Mouse (Mus musculus) liver, embryonic 16.5 days (tissue): ENCODE measurements around the gene Olfr324. TPM values are rescaled to one million over a fixed set of nuclear protein-coding genes. Genes with fewer than 3 reads are reported as not detected.

Experiments used
- ATAC-seq: fragments of 200-750 bp; cut with Nextera tagmentation; 2 replicates; pipeline ENCODE4 v1.8.0; 2017; ENCODE audit warnings: low read depth, mild to moderate bottlenecking, moderate number of reproducible peaks, moderate library complexity
- H3K27ac ChIP-seq: fragments of 300-500 bp; sonication (generic); 2 replicates; pipeline ENCODE4 v1.5.1; 2014; ENCODE audit warnings: mild to moderate bottlenecking, low read length
- H3K27me3 ChIP-seq: fragments of 300-500 bp; sonication (generic); 2 replicates; pipeline ENCODE4 v1.6.1; 2014; ENCODE audit warnings: low read depth, low read length, mixed read lengths; ENCODE audit not compliant: control insufficient read depth, insufficient read depth
- H3K36me3 ChIP-seq: fragments of 300-500 bp; sonication (generic); 2 replicates; pipeline ENCODE4 v1.6.1; 2014; ENCODE audit warnings: mild to moderate bottlenecking; ENCODE audit not compliant: control insufficient read depth, insufficient read depth
- H3K4me1 ChIP-seq: fragments of 300-500 bp; sonication (generic); 2 replicates; pipeline ENCODE4 v1.6.1; 2014; ENCODE audit warnings: low read depth, low read length, mixed read lengths; ENCODE audit not compliant: control insufficient read depth
- H3K4me2 ChIP-seq: fragments of 300-500 bp; sonication (generic); 2 replicates; pipeline ENCODE4 v1.6.1; 2014; ENCODE audit warnings: low read depth, low read length, mixed read lengths
- H3K4me3 ChIP-seq: fragments of 300-500 bp; sonication (generic); 2 replicates; pipeline ENCODE4 v1.5.1; 2014; ENCODE audit warnings: low read depth, mild to moderate bottlenecking, low read length
- H3K9ac ChIP-seq: fragments of 300-500 bp; sonication (generic); 2 replicates; pipeline ENCODE4 v1.6.1; 2014; ENCODE audit warnings: low read depth, low read length
- H3K9me3 ChIP-seq: fragments of 300-500 bp; sonication (generic); replicated peaks from 2 replicates; pipeline ENCODE4 v1.6.1; 2016; ENCODE audit warnings: low read length; ENCODE audit not compliant: control insufficient read depth
- WGBS: fragments of 180-500 bp; shearing (Covaris S2); extraction: QIAGEN DNeasy Blood & Tissue Kit; methylation state at CpG from one replicate; pipeline ENCODE4 v1.1.7; 2014; ENCODE audit not compliant: insufficient replicate concordance; 5-methylcytosine and 5-hydroxymethylcytosine counted together
- polyA plus RNA-seq: library from polyadenylated mRNA; unstranded; fragments of >200 nt; fragmentation: Nextera tagmentation; extraction: Ambion mirVana; gene quantifications from 2 replicates; pipeline ENCODE4 v1.2.1, GENCODE M21; 2015

Olfr324 gene
- polyA plus RNA-seq, 1 experiment from 2014 or later: not detected

DNA sequence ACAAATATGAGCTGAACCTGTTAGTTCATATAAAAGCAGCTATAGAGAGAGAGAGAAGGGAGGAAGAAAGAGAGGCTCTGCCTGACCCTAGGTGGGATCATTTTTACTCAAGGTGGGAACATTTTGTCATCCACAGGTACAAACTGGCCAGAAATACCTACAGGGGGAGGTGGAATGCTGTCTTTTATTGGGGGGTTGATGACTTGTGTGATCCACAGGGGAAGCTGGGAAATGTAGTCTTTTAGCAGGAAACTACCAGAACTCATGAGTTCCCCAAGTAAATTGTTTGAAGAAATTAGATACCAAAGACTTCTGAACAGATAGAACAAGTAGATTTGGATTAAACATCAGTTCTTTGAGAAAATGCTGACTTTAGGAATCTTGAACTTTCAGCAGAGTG is 7.1 kb downstream of the Olfr324 start:
- H3K27ac ChIP-seq: no peak overlapping the region
- H3K9ac ChIP-seq: no peak overlapping the region
- H3K4me1 ChIP-seq: no peaks in the 10 kb centered on the region
- no peak overlapping the region for H3K4me3 ChIP-seq
- no peaks in the 10 kb centered on the region for H3K36me3 ChIP-seq
- H3K9me3 ChIP-seq: no peaks in the 10 kb centered on the region
- H3K4me2 ChIP-seq: no peak overlapping the region
- no peak for ATAC-seq
- H3K27me3 ChIP-seq: no peaks in the 10 kb centered on the region

- no peaks in the 10 kb centered on the region for H3K4me1 ChIP-seq
- no peak for ATAC-seq
- no peak overlapping the region for H3K4me3 ChIP-seq
- no peaks in the 10 kb centered on the region for H3K27me3 ChIP-seq
- 61% methylated on average over 6 of the region's 6 CpGs for WGBS
- H3K4me2 ChIP-seq: no peak overlapping the region
- H3K9me3 ChIP-seq: no peaks in the 10 kb centered on the region
- H3K27ac ChIP-seq: no peak overlapping the region
- no peak overlapping the region for H3K9ac ChIP-seq
- no peaks in the 10 kb centered on the region for H3K36me3 ChIP-seq
Observed at GRCm38 (mm10) chr11:58602800-58603560, 8.1 kb downstream of the Olfr324 start.

- H3K27ac ChIP-seq: no peak overlapping the region
- 0 out of 2 replicates have a peak, but pooled peaks have one; percentile 27 for ATAC-seq
- H3K36me3 ChIP-seq: no peaks in the 10 kb centered on the region
- WGBS: 34% methylated on average over 2 of the region's 2 CpGs
- no peak overlapping the region for H3K4me3 ChIP-seq
- H3K9me3 ChIP-seq: no peaks in the 10 kb centered on the region
- no peaks in the 10 kb centered on the region for H3K4me1 ChIP-seq
- H3K4me2 ChIP-seq: no peak overlapping the region
- no peak overlapping the region for H3K9ac ChIP-seq
- no peaks in the 10 kb centered on the region for H3K27me3 ChIP-seq
Observed at GRCm38 (mm10) chr11:58604688-58605087, 9.8 kb downstream of the Olfr324 start.

- Histone ChIP-seq H3K27ac (no peak overlapping the region), H3K36me3 (no peaks in the 10 kb centered on the region), H3K4me1 (no peaks in the 10 kb centered on the region), H3K9me3 (no peaks in the 10 kb centered on the region), H3K27me3 (no peaks in the 10 kb centered on the region), H3K4me3 (no peak overlapping the region), H3K9ac (no peak overlapping the region), H3K4me2 (no peak overlapping the region)
- no peak for ATAC-seq
- 42% methylated on average over 3 of the region's 3 CpGs for WGBS
Observed at GRCm38 (mm10) chr11:58605228-58605627, 10.3 kb downstream of the Olfr324 start.

GRCm38 (mm10) chr11:58606177-58606919 is 11.4 kb downstream of the Olfr324 start:
- no peak overlapping the region for H3K27ac ChIP-seq
- no peak for ATAC-seq
- H3K4me2 ChIP-seq: no peak overlapping the region
- no peaks in the 10 kb centered on the region for H3K4me1 ChIP-seq
- no peaks in the 10 kb centered on the region for H3K9me3 ChIP-seq
- H3K4me3 ChIP-seq: no peak overlapping the region
- 58% methylated on average over 12 of the region's 12 CpGs for WGBS
- no peaks in the 10 kb centered on the region for H3K36me3 ChIP-seq
- H3K9ac ChIP-seq: no peak overlapping the region
- no peaks in the 10 kb centered on the region for H3K27me3 ChIP-seq

- no peaks in the 10 kb centered on the region for H3K36me3 ChIP-seq
Observed at GRCm38 (mm10) chr11:58607030-58607429, 12.1 kb downstream of the Olfr324 start.

DNA sequence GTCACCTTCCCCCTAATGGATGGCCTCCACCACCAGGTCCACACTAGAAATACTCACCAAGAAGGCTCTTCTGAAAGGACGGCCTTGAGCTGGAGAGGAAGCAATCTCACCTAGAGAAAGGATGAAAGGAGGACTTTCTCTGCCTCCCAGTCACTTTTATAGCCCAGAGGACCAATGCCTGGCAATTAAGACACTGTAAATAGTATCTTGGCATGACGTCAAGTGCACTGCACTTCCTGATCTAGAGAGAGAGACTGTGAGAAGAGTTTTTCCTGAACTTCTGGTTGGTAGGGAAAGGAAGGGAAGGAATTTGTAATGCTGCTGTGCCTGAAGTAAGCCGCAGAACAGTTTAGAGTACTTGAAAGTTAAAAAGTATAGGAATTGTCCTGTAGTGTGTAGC is 18.4 kb downstream of the Olfr324 start:
- WGBS: 40% methylated on average over 3 of the region's 3 CpGs
- no peak overlapping the region for H3K4me3 ChIP-seq

More at GRCm38 (mm10) chr11:58607030-58607429, 12.1 kb downstream of the Olfr324 start:
- no peak overlapping the region for H3K9ac ChIP-seq
- no peak overlapping the region for H3K27ac ChIP-seq
- 63% methylated on average over 6 of the region's 6 CpGs for WGBS
- ATAC-seq: no peak
- H3K4me1 ChIP-seq: no peaks in the 10 kb centered on the region
- H3K27me3 ChIP-seq: no peaks in the 10 kb centered on the region
- no peak overlapping the region for H3K4me2 ChIP-seq
- no peaks in the 10 kb centered on the region for H3K9me3 ChIP-seq
- H3K4me3 ChIP-seq: no peak overlapping the region

DNA sequence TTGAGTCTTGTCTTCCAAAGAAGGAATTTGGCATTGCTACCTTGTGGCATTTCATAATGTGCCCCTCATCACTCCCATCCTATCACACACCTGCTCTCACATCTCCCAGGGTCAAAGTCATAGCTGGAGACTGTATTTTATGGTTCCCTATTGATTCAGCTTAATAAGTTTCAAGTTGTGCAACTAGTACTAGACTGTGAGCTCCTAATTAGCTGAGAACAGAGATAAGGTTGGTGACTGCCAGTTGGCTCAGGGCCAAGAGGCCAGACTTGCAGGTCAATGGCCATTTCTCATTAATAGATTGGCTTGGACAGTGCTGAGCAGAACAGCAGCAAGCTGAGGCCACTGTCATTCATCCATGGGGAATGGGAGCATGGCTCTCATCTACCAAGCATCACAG is 19.6 kb downstream of the Olfr324 start:
- no peaks in the 10 kb centered on the region for H3K4me1 ChIP-seq
- no peaks in the 10 kb centered on the region for H3K9me3 ChIP-seq
- ATAC-seq: no peak
- no peak overlapping the region for H3K27ac ChIP-seq
- no peak overlapping the region for H3K4me3 ChIP-seq
- no peak overlapping the region for H3K4me2 ChIP-seq
- no peaks in the 10 kb centered on the region for H3K27me3 ChIP-seq
- no peaks in the 10 kb centered on the region for H3K36me3 ChIP-seq
- H3K9ac ChIP-seq: no peak overlapping the region

More for the DNA sequence above, 18.4 kb downstream of the Olfr324 start:
- ATAC-seq: no peak
- H3K9ac ChIP-seq: no peak overlapping the region
- no peaks in the 10 kb centered on the region for H3K4me1 ChIP-seq
- H3K9me3 ChIP-seq: no peaks in the 10 kb centered on the region
- no peaks in the 10 kb centered on the region for H3K36me3 ChIP-seq
- H3K4me2 ChIP-seq: no peak overlapping the region
- H3K27ac ChIP-seq: no peak overlapping the region
- no peaks in the 10 kb centered on the region for H3K27me3 ChIP-seq

DNA sequence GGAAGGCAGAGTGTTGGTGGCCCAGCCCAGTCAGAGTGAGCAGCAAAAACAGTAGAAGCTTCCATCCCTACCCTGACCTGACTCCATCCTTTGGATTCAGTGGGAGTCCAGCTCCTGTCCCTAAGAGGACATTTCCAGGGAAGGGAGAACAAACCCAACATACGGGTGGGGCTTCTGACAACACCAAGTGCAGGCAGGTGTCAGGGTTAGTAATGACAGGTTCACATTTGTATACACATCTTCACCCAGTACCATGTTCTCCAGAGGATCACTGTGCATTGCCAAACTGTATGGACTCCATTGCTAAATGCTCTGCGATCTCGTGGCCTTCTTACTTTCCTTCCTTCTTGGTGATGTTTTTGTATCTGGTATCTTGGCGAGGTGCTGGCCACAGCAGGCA is 21.1 kb downstream of the Olfr324 start, which contains the start of gene 2210407C18Rik:
TSS of gene 2210407C18Rik (minus strand) at position 101 of the 400 bp plus-strand sequence.
- Histone ChIP-seq H3K4me1 (no peaks in the 10 kb centered on the region), H3K36me3 (no peaks in the 10 kb centered on the region), H3K27ac (no peak within 1 kb of the TSS), H3K4me3 (no peak within 1 kb of the TSS), H3K9me3 (no peaks in the 10 kb centered on the region), H3K9ac (no peak within 1 kb of the TSS), H3K4me2 (no peak within 1 kb of the TSS), H3K27me3 (no peaks in the 10 kb centered on the region)
- no peak for ATAC-seq
- WGBS: 63% methylated on average over 4 of the region's 4 CpGs
